8 mouse cellular contexts compared by ENCODE assay signal in the genomic region with DNA sequence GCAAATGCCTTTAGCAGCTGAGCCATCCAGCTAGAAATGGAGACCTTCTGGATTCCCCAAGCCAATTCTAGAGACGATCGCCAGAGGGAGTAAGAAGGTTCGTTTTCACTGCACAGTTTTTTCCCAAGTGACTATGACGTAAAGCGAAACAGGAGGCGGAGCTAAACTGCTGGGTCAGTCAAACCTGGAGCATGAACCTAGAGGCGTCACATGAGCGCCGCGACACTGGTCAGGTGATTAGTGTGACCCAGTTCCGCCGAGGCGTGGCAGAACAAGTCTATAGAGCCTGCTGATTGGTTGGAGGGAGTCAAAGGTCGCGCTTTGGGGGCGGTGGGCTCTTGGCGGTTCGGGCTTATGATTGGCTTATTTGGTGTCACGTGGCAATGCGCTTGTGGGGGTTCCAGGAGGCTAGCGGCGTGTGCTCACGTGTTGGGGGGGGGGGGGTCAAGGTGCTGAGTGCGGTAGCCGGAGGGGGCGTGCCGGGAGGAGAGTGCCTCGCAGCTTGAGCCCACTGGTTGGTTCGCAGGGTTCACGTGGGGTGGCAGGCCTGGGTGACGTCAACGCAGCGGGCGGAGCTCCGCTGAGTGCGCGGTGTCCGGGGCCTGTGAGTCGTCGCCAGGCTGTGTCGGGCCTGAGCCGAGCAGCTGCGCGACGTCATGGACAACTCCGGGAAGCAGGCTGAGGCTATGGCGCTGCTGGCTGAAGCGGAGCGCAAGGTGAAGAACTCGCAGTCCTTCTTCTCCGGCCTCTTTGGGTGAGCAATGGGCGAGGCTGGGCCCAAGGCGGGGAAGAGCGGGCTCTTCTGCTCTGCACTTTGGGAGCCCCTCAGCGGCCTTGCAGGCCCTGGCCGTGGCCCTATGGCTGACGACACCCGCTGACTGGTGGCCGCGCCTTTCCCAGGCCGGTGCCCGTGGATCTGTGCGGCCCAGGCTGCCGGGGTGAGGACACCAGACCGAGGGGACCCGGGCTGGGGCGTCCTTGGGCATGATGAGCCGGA. TPM values are rescaled to one million over a fixed set of nuclear protein-coding genes. Genes with fewer than 3 reads are reported as not detected.
A peak's percentile ranks its signal among the peaks of the same experiment; 100 is the strongest.
DNase-seq lines count a peak whose midpoint lies in the region; ATAC-seq and TF ChIP-seq lines count a peak whose summit lies in the region.

A gene (plus strand): TSS at position 438 of the 997 bp plus-strand sequence.

- H3K36me3 ChIP-seq in heart, embryonic 12.5 days = peaks cover 21% of the 10 kb centered on the region
- peaks cover 11% of the 10 kb centered on the region for H3K36me3 ChIP-seq in kidney, postnatal 0 days (ENCODE audit: insufficient read depth, low read length)
- H3K36me3 ChIP-seq in liver, embryonic 11.5 days (ENCODE audit: control insufficient read depth, insufficient read depth, low read length) = peaks cover 13% of the 10 kb centered on the region
- H3K36me3 ChIP-seq in stomach, embryonic 14.5 days (ENCODE audit: control insufficient read depth, insufficient read depth, low read length) = peaks cover 7% of the 10 kb centered on the region; the same call in 1 of the 2 replicates

- H3K27ac ChIP-seq in heart, embryonic 12.5 days (ENCODE audit: poor library complexity, severe bottlenecking) = peak within 1 kb of the TSS; percentile 88
- peak within 1 kb of the TSS; percentile 93 for H3K27ac ChIP-seq in kidney, postnatal 0 days
- H3K27ac ChIP-seq in liver, embryonic 11.5 days (ENCODE audit: low read depth, low read length) = peak within 1 kb of the TSS; percentile 89
- H3K27ac ChIP-seq in stomach, embryonic 14.5 days (ENCODE audit: low read length) = peak within 1 kb of the TSS; percentile 88

- peaks cover 36% of the 10 kb centered on the region for H3K4me1 ChIP-seq in heart, embryonic 12.5 days (replicated peaks)
- H3K4me1 ChIP-seq in kidney, postnatal 0 days (replicated peaks; ENCODE audit: insufficient read depth, low read length) = peaks cover 9% of the 10 kb centered on the region
- peaks cover 19% of the 10 kb centered on the region for H3K4me1 ChIP-seq in liver, embryonic 11.5 days (replicated peaks; ENCODE audit: control insufficient read depth, insufficient read depth, low read length)
- H3K4me1 ChIP-seq in stomach, embryonic 14.5 days (ENCODE audit: control insufficient read depth, insufficient read depth, low read length) = peaks cover 11% of the 10 kb centered on the region

- no peaks in the 10 kb centered on the region for H3K9me3 ChIP-seq in heart, embryonic 12.5 days (replicated peaks)
- H3K9me3 ChIP-seq in kidney, postnatal 0 days (replicated peaks; ENCODE audit: low read length) = no peaks in the 10 kb centered on the region
- no peaks in the 10 kb centered on the region for H3K9me3 ChIP-seq in liver, embryonic 11.5 days (ENCODE audit: control insufficient read depth, low read length)
- no peaks in the 10 kb centered on the region for H3K9me3 ChIP-seq in stomach, embryonic 14.5 days (ENCODE audit: control insufficient read depth, low read depth, low read length)

- TF ChIP-seq CTCF in kidney, postnatal 0 days (IDR thresholded peaks at IDR 0.05; ENCODE audit: low read depth) = peak; percentile 85

- peak within 1 kb of the TSS; percentile 98 for H3K9ac ChIP-seq in heart, embryonic 12.5 days
- H3K9ac ChIP-seq in kidney, postnatal 0 days (ENCODE audit: low read depth, low read length) = peak within 1 kb of the TSS; percentile 97
- peak within 1 kb of the TSS; percentile 97 for H3K9ac ChIP-seq in liver, embryonic 11.5 days (ENCODE audit: low read depth, low read length)
- peak within 1 kb of the TSS; percentile 99 for H3K9ac ChIP-seq in stomach, embryonic 14.5 days (replicated peaks; ENCODE audit: low read depth, low read length)

- H3K4me3 ChIP-seq in heart, embryonic 12.5 days = peak within 1 kb of the TSS; percentile 93
- H3K4me3 ChIP-seq in kidney, postnatal 0 days (replicated peaks; ENCODE audit: low read depth, low read length) = peak within 1 kb of the TSS; percentile 92
- peak within 1 kb of the TSS; percentile 99 for H3K4me3 ChIP-seq in liver, embryonic 11.5 days (ENCODE audit: low read depth, low read length)
- H3K4me3 ChIP-seq in stomach, embryonic 14.5 days (ENCODE audit: low read depth, low read length) = peak within 1 kb of the TSS; percentile 100

- DNase-seq in CD4-positive helper T cell, adult 2 months (ENCODE audit: low read depth, low spot score) = peak; percentile 100
- peak; percentile 100 for DNase-seq in brain, embryonic 18.5 days (ENCODE audit: low read depth, low spot score)
- DNase-seq in kidney, postnatal 0 days (ENCODE audit: low spot score) = peak; percentile 100
- DNase-seq in liver, embryonic 11.5 days (ENCODE audit: low spot score) = peak; percentile 93
- DNase-seq in naive thymus-derived CD4-positive, alpha-beta T cell, adult 2 months (ENCODE audit: low read depth) = peak; percentile 99

- H3K27me3 ChIP-seq in heart, embryonic 12.5 days (replicated peaks) = peaks cover 17% of the 10 kb centered on the region
- no peaks in the 10 kb centered on the region for H3K27me3 ChIP-seq in kidney, postnatal 0 days (ENCODE audit: insufficient read depth, low read length)
- peaks cover 7% of the 10 kb centered on the region for H3K27me3 ChIP-seq in liver, embryonic 11.5 days (replicated peaks; ENCODE audit: control insufficient read depth, insufficient read depth, low read length)
- H3K27me3 ChIP-seq in stomach, embryonic 14.5 days (ENCODE audit: control insufficient read depth, insufficient read depth, low read length) = no peaks in the 10 kb centered on the region

- under 1% methylated on average over 68 of the region's 68 CpGs for WGBS in heart, embryonic 12.5 days
- under 1% methylated on average over 68 of the region's 68 CpGs for WGBS in kidney, postnatal 0 days
- whole genome bisulfite sequencing in liver, embryonic 11.5 days = under 1% methylated on average over 67 of the region's 68 CpGs
- WGBS in stomach, embryonic 14.5 days = under 1% methylated on average over 66 of the region's 68 CpGs

- H3K4me2 ChIP-seq in heart, embryonic 12.5 days = peak within 1 kb of the TSS; percentile 94
- H3K4me2 ChIP-seq in kidney, postnatal 0 days (ENCODE audit: low read length) = peak within 1 kb of the TSS; percentile 89
- peak within 1 kb of the TSS; percentile 83 for H3K4me2 ChIP-seq in liver, embryonic 11.5 days
- peak within 1 kb of the TSS; percentile 79 for H3K4me2 ChIP-seq in stomach, embryonic 14.5 days (replicated peaks; ENCODE audit: low read depth, low read length)

- ATAC-seq in erythroid progenitor cell, adult 5-6 weeks (replicated peaks; ENCODE audit: low FRiP score, poor library complexity, severe bottlenecking) = peak; percentile 85
- peak; percentile 99 for ATAC-seq in heart, embryonic 12.5 days (ENCODE audit: insufficient number of reproducible peaks, low FRiP score)
- ATAC-seq in kidney, postnatal 0 days (replicated peaks; ENCODE audit: low FRiP score, low read depth) = peak; percentile 99
- ATAC-seq in liver, embryonic 11.5 days (replicated peaks; ENCODE audit: low FRiP score) = peak; percentile 98
- peak; percentile 99 for ATAC-seq in stomach, embryonic 14.5 days (ENCODE audit: insufficient number of reproducible peaks, insufficient read depth, low FRiP score, low read depth)

RNA-seq across cellular contexts. Expression of the gene that starts here (rescaled TPM):
- total RNA-seq in erythroid progenitor cell, adult 5-6 weeks (2015; ENCODE audit: low replicate concordance) = 282 and 315 TPM in 2 replicates
- 141 and 162 TPM in 2 replicates for total RNA-seq in erythroid progenitor cell, adult 5-6 weeks (2017; ENCODE audit: low replicate concordance)
- polyA plus RNA-seq in heart, embryonic 12.5 days (2016; fragmentation: Nextera tagmentation; extraction: Ambion mirVana) = 144 and 159 TPM in 2 replicates
- 178 and 193 TPM in 2 replicates for polyA plus RNA-seq in kidney, postnatal 0 days (2015; fragmentation: Nextera tagmentation; extraction: Ambion mirVana)
- 167 and 174 TPM in 2 replicates for polyA plus RNA-seq in liver, embryonic 11.5 days (2014; fragmentation: Nextera tagmentation; extraction: Ambion mirVana)
- 188 and 213 TPM in 2 replicates for polyA plus RNA-seq in stomach, embryonic 14.5 days (2014; fragmentation: Nextera tagmentation; extraction: Ambion mirVana)

Comparison
In these comparisons a context has a peak if more than half of its experiments do, and no peak if none do; other contexts are left out.
1. Peak in every context shown above with its lines: DNase-seq, ATAC-seq, H3K4me3 ChIP-seq and H3K27ac ChIP-seq.